Mouse (Mus musculus): ENCODE data around the gene Eln.

Gene Eln

DNA sequence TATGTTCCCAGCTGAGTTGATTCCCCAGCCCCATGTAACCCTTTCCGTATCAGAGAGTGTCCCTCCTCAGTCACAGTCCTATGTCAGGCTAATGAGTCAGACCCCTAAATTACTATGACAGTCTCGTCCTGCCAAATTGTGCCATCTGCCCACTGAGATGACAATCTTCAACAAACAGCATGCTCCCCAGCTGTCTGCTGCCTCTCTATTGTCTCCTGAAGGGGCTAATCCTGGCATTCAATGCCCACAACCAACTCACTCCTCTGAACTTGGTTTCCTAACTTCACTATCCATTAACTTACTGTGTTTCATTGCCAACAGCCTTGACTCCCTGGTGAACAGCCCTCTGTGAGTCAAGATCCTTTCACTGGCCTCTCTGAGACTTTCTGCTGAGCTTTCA lies 62.7 kb downstream of the Eln start:
- DNase-seq (ENCODE audit: low spot score in 2 of 2), result no peak

DNA sequence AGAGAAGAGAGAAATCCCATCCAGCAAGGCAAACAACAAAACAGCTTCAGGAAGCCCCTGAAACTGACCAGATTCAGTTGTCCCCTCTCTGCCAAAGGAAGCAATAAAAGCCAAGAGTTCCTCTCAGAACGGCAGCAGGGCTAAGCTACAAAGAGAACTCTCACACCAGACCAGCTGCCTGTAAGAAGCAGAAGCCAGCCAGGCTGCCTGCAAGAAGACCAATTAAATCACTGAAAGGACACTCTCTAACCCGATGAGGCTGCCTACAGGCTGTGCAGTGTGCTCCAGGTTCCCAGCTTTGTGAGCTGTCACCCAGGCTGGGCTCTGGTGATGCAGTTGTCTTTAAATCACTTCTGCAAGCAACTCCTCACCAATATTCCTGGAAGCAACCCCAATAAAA lies 63.3 kb downstream of the Eln start:
- DNase-seq (ENCODE audit: low spot score in 2 of 2), result no peak

DNA sequence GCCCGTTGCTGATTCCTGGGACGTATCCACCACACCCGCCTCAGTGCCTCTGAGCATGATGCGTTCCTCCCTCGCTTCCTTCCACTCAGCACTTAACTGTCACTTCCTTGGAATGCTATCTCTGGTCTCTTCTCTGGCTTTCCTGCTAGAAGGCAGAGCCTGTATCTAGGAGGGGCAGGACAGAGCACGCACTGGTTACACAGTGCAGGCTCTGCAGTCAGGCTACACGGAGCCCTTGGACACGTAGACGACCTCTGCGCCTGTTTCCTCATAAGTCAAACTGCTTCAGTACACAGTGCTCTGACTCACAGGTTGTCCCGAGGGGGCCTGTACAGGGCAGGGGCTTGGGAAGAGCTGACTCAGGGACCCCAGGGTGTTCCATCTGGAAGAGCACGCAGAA lies 66.9 kb downstream of the Eln start:
- no peak for DNase-seq (ENCODE audit: low spot score in 2 of 2)

DNA sequence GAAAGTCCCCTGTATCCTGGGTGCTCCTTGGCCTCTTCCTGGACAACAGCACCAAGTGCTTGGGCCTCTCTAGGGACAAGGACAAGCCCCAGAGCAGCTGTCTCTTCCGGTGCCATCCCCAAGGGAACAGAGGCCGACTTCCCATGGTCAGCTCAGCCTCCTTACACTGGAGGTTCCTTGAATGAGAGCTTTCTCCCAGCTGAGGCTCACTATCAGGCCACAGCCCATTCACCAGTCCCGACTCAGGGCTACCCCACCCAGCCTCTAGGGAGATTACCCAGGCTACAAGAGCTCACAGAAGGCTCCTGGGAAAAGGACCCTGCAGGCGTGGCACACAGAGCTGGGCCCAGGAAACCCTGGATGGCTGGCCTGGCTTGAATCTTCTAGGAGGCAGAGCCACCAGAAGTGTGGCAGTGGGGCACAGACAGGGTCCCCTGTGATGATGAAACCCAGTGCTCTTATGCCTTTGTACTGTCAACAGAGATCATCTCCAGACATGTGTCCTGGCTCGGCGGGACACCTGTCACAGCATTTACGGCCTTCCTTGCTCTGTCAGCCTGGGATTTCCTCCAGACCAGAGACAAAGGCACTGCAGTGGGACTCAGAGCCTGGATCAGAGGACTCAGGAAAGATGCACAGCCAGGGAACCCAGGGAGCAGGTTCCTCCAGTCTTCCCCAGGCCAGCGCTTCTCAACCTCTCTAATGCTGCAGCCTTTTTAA lies 68.1 kb downstream of the Eln start:
- DNase-seq (ENCODE audit: low spot score in 2 of 2), result no peak

- no peak for DNase-seq (ENCODE audit: low spot score in 2 of 2)
Observed at GRCm38 (mm10) chr5:134678031-134678430, 69.1 kb downstream of the Eln start.

- DNase-seq (ENCODE audit: low spot score in 2 of 2), result no peak
Observed at GRCm38 (mm10) chr5:134677491-134677890, 69.6 kb downstream of the Eln start.

GRCm38 (mm10) chr5:134675956-134676759 lies 71.0 kb downstream of the Eln start:
- DNase-seq (ENCODE audit: low spot score in 2 of 2), result peak in 1 of 2 experiments; percentile 25

- no peak for DNase-seq (ENCODE audit: low spot score in 2 of 2)
Observed at GRCm38 (mm10) chr5:134674977-134675376, 72.1 kb downstream of the Eln start.

DNA sequence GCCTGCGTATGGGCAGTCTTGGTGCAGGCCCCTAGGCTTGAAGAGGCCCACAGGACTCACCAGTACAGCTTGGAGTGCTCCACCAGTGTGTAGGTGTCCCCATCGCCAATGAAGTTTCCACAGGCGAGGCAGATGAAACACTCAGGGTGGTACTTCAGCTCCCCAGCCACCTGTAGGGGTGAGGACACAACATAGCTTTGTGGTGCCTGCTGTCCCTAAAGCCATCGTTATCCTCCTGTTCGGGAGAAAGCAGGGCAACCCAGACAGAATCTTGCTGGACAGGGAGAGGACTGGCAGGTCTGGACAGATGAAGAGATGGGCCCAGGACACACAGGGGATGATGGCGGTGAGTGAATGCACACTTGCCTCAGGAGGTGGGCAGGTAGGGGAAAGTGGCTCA lies 74.5 kb downstream of the Eln start:
- no peak for DNase-seq (ENCODE audit: low spot score in 2 of 2)

GRCm38 (mm10) chr5:134672198-134672516 lies 75.0 kb downstream of the Eln start:
- no peak for DNase-seq (ENCODE audit: low spot score in 2 of 2)

GRCm38 (mm10) chr5:134671335-134672197 lies 75.6 kb downstream of the Eln start:
- no peak for DNase-seq (ENCODE audit: low spot score in 2 of 2)

DNA sequence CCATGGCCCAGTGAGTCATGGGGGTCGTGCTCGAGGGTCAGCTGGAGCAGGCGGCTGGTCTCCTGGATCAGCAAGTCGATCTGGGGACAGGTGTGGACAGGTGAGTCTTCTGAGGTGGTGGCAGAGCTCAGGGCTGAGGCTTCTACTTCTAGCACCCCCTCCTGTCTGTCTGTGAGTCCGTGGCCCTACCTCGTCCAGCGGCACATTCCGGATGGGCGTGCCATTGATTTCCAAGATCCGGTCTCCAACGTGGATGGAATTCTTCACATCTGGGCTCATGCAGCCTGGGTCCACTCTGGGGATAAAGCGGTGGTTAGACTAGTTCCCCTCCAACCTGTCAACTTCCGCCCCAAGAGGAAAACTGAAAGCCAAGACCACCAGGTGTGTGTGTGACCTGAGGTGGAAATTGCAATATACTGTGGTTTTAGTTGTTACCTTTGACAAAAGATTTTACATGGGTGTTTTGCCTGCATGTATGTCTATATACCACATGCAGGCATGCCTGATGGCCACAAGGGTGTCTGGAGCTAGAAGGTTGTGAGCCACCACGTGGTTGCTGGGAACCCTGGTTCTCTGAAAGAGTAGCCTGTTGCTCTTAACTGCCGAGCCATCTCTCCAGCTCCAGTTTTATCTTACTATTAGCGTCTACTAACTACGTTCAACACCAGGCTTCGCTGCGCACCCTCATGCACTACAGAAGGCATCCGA lies 78.0 kb downstream of the Eln start:
- DNase-seq (ENCODE audit: low spot score in 2 of 2), result no peak

DNA sequence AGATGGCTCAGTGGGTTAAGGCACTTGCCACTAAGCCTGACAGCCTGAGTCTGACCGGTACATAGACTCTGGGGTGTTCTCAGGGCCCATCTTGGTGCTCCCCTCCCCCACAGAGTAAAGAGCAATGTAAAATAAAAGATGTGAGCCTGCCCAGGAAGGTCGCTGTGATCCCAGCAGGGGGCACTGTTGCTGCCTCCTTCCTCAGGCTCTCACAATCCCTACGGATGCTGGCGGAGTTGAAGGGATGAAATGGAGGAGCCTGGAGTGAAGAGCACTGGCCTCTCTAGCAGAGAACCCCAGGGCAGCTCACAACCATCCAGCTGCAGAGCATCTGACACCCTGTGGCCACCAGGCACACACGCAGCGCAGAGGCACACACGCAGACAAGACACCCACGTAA lies 78.6 kb downstream of the Eln start:
- DNase-seq (ENCODE audit: low spot score in 2 of 2), result no peak

- no peak for DNase-seq (ENCODE audit: low spot score in 2 of 2)
Observed at GRCm38 (mm10) chr5:134656708-134657107, 90.4 kb downstream of the Eln start.

Data from frontal cortex, postnatal 14 days (tissue).